Mouse (Mus musculus) ovary, postnatal 14 days (tissue): ENCODE measurements around the gene Slc25a14.

Experiments used
- DNase-seq: peaks from one replicate; pipeline ENCODE4 v3.0.0; 2022; ENCODE audit warnings: low spot score

Slc25a14 gene

GRCm38 (mm10) chrX:48623379-48624053 lies at the start of gene Slc25a14:
Slc25a14 (plus strand) TSS chrX:48623413.
- peak; percentile 63 for DNase-seq

- DNase-seq, result no peak
Measured at GRCm38 (mm10) chrX:48583332-48583731, 39.9 kb upstream of the Slc25a14 start.

GRCm38 (mm10) chrX:48593721-48594098 lies 29.5 kb upstream of the Slc25a14 start:
- DNase-seq, result no peak

GRCm38 (mm10) chrX:48594099-48594760 lies 29.0 kb upstream of the Slc25a14 start, which contains the start of gene Zfp280c:
Zfp280c (minus strand) TSS chrX:48594504.
- peak; percentile 21 for DNase-seq

- DNase-seq, result no peak
Measured at GRCm38 (mm10) chrX:48596053-48596452, 27.2 kb upstream of the Slc25a14 start.

GRCm38 (mm10) chrX:48596906-48597305 lies 26.3 kb upstream of the Slc25a14 start:
- DNase-seq, result no peak

GRCm38 (mm10) chrX:48604872-48605271 lies 18.3 kb upstream of the Slc25a14 start:
- no peak for DNase-seq

- no peak for DNase-seq
Measured at GRCm38 (mm10) chrX:48623049-48623378, 199 bp upstream of the Slc25a14 start.

- DNase-seq, result no peak
Measured at GRCm38 (mm10) chrX:48624054-48624420, 824 bp downstream of the Slc25a14 start.

GRCm38 (mm10) chrX:48637032-48637431 lies 13.8 kb downstream of the Slc25a14 start:
- no peak for DNase-seq

GRCm38 (mm10) chrX:48644122-48644521 lies 20.9 kb downstream of the Slc25a14 start:
- DNase-seq, result peak; percentile 1

- no peak for DNase-seq
Measured at GRCm38 (mm10) chrX:48666807-48667206, 43.6 kb downstream of the Slc25a14 start.

GRCm38 (mm10) chrX:48669588-48669987 lies 46.4 kb downstream of the Slc25a14 start:
- no peak for DNase-seq

GRCm38 (mm10) chrX:48671714-48672113 lies 48.5 kb downstream of the Slc25a14 start:
- DNase-seq, result no peak

- no peak for DNase-seq
Measured at GRCm38 (mm10) chrX:48674171-48674570, 51.0 kb downstream of the Slc25a14 start, which contains the start of gene Gpr119. Gpr119 (minus strand) TSS chrX:48674478.

- peak; percentile 19 for DNase-seq
Measured at GRCm38 (mm10) chrX:48683451-48683850, 60.2 kb downstream of the Slc25a14 start.

GRCm38 (mm10) chrX:48683857-48684256 lies 60.6 kb downstream of the Slc25a14 start:
- DNase-seq, result no peak

- no peak for DNase-seq
Measured at GRCm38 (mm10) chrX:48694460-48694859, 71.2 kb downstream of the Slc25a14 start.

GRCm38 (mm10) chrX:48694864-48695371 lies 71.7 kb downstream of the Slc25a14 start, which contains the start of gene Rbmx2:
Rbmx2 (plus strand) TSS chrX:48695004.
- DNase-seq, result peak; percentile 72

- DNase-seq, result no peak
Measured at GRCm38 (mm10) chrX:48709701-48710100, 86.5 kb downstream of the Slc25a14 start.
